Mouse (Mus musculus) heart, embryonic 14.5 days (tissue): ENCODE results near the gene Arhgap30. TPM values are rescaled to one million over a fixed set of nuclear protein-coding genes. Genes with fewer than 3 reads are reported as not detected.
A peak's percentile ranks its signal among the peaks of the same experiment; 100 is the strongest.

Source experiments
- ATAC-seq: fragments of 200-750 bp; cut with Nextera tagmentation; 2 replicates; pipeline ENCODE4 v1.8.0; 2017; ENCODE audit warnings: low read depth, moderate TSS enrichment; ENCODE audit not compliant: insufficient number of reproducible peaks, insufficient read depth, low FRiP score
- H3K27ac ChIP-seq, 2 experiments: fragments of 200-500 bp in 1 of 2; fragments of 300-500 bp in 1 of 2; sonication (generic) in 1 of 2; replicated peaks in 1 of 2; 2 replicates each; pipeline ENCODE4 v1.5.1; 2012 to 2014; ENCODE audit warnings: low read depth in 2 of 2, low read length in 2 of 2, control low read depth in 1 of 2, mild to moderate bottlenecking in 1 of 2, mixed read lengths in 1 of 2; ENCODE audit not compliant: control insufficient read depth in 1 of 2, insufficient read depth in 1 of 2
- H3K27me3 ChIP-seq: fragments of 300-500 bp; sonication (generic); 2 replicates; pipeline ENCODE4 v1.6.1; 2014; ENCODE audit warnings: mild to moderate bottlenecking, low read length, control low read depth; ENCODE audit not compliant: control insufficient read depth, insufficient read depth
- H3K36me3 ChIP-seq: fragments of 300-500 bp; sonication (generic); 2 replicates; pipeline ENCODE4 v1.6.1; 2014; ENCODE audit warnings: mild to moderate bottlenecking, control low read depth, low read length, mixed read lengths; ENCODE audit not compliant: control insufficient read depth, insufficient read depth
- H3K4me1 ChIP-seq, 2 experiments: fragments of 200-500 bp in 1 of 2; fragments of 300-500 bp in 1 of 2; sonication (generic) in 1 of 2; 2 replicates each; pipeline ENCODE4 v1.6.1; 2012 to 2014; ENCODE audit warnings: low read length in 2 of 2, control low read depth in 1 of 2, mixed read lengths in 1 of 2; ENCODE audit not compliant: control insufficient read depth in 2 of 2, insufficient read depth in 2 of 2
- H3K4me2 ChIP-seq: fragments of 300-500 bp; sonication (generic); 2 replicates; pipeline ENCODE4 v1.6.1; 2014; ENCODE audit warnings: mild to moderate bottlenecking, low read length
- H3K4me3 ChIP-seq, 2 experiments: fragments of 200-500 bp in 1 of 2; fragments of 300-500 bp in 1 of 2; sonication (generic) in 1 of 2; 2 replicates each; pipeline ENCODE4 v1.5.1; 2012 to 2014; ENCODE audit warnings: low read length in 2 of 2, mild to moderate bottlenecking in 2 of 2, control low read depth in 1 of 2, low read depth in 1 of 2, moderate library complexity in 1 of 2; ENCODE audit not compliant: control insufficient read depth in 1 of 2, insufficient read depth in 1 of 2
- H3K9ac ChIP-seq: fragments of 300-500 bp; sonication (generic); 2 replicates; pipeline ENCODE4 v1.6.1; 2014; ENCODE audit warnings: mild to moderate bottlenecking, low read length
- H3K9me3 ChIP-seq: fragments of 300-500 bp; sonication (generic); 2 replicates; pipeline ENCODE4 v1.6.1; 2016; ENCODE audit warnings: low read length, control low read depth; ENCODE audit not compliant: control insufficient read depth
- WGBS: fragments of 180-500 bp; shearing (Covaris S2); extraction: QIAGEN DNeasy Blood & Tissue Kit; methylation state at CpG from one replicate; pipeline ENCODE4 v1.1.7; 2014; 5-methylcytosine and 5-hydroxymethylcytosine counted together
- polyA plus RNA-seq: library from polyadenylated mRNA; unstranded; fragments of >200 nt; fragmentation: Nextera tagmentation; extraction: Ambion mirVana; gene quantifications from 2 replicates; pipeline ENCODE4 v1.2.1, GENCODE M21; 2014

The Arhgap30 gene
- polyA plus RNA-seq, 1 experiment from 2014 or later, result 0.54 TPM

GRCm38 (mm10) chr1:171413608-171414007 is 24.9 kb downstream of the Arhgap30 start:
- no peak for ATAC-seq
- H3K27me3 ChIP-seq, result no peaks in the 10 kb centered on the region
- no peak overlapping the region for H3K27ac ChIP-seq
- H3K4me3 ChIP-seq, result no peak overlapping the region
- H3K36me3 ChIP-seq, result peaks cover 43% of the 10 kb centered on the region
- H3K4me1 ChIP-seq, result peaks cover 2 to 7% of the 10 kb centered on the region in 2 experiments; a peak in 3 of 4 replicates
- no peak overlapping the region for H3K4me2 ChIP-seq
- H3K9me3 ChIP-seq, result no peaks in the 10 kb centered on the region
- WGBS, result 70% methylated on average over 8 of the region's 8 CpGs
- no peak overlapping the region for H3K9ac ChIP-seq

- Histone ChIP-seq H3K4me1 (peaks cover 0 to 2% of the 10 kb centered on the region in 2 experiments; a peak in 1 of 4 replicates), H3K27ac (no peak within 1 kb of the TSS), H3K4me3 (no peak within 1 kb of the TSS), H3K36me3 (peaks cover 67% of the 10 kb centered on the region), H3K4me2 (no peak within 1 kb of the TSS), H3K27me3 (no peaks in the 10 kb centered on the region), H3K9me3 (no peaks in the 10 kb centered on the region), H3K9ac (no peak within 1 kb of the TSS)
- WGBS, result 93% methylated on average over 5 of the region's 5 CpGs
- ATAC-seq, result no peak
These were observed 29.9 kb downstream of the Arhgap30 start, which contains the start of gene Tstd1 for GRCm38 (mm10) chr1:171418660-171419059. Tstd1 (plus strand) TSS chr1:171418872.

GRCm38 (mm10) chr1:171419291-171419882 is 30.6 kb downstream of the Arhgap30 start:
- no peak for ATAC-seq
- H3K9ac ChIP-seq, result no peak overlapping the region
- peaks cover 66% of the 10 kb centered on the region for H3K36me3 ChIP-seq
- no peak overlapping the region for H3K4me2 ChIP-seq
- no peaks in the 10 kb centered on the region for H3K9me3 ChIP-seq
- no peaks in the 10 kb centered on the region for H3K27me3 ChIP-seq
- H3K27ac ChIP-seq, result no peak overlapping the region
- H3K4me1 ChIP-seq, result peaks cover 0 to 2% of the 10 kb centered on the region in 2 experiments; a peak in 1 of 4 replicates
- H3K4me3 ChIP-seq, result no peak overlapping the region
- WGBS, result 77% methylated on average over 12 of the region's 12 CpGs

- H3K27me3 ChIP-seq, result no peaks in the 10 kb centered on the region
- no peak overlapping the region for H3K27ac ChIP-seq
- no peak overlapping the region for H3K4me3 ChIP-seq
- ATAC-seq, result no peak
- peaks cover 60% of the 10 kb centered on the region for H3K36me3 ChIP-seq
- no peak overlapping the region for H3K9ac ChIP-seq
- H3K4me1 ChIP-seq, result peaks cover 2 to 4% of the 10 kb centered on the region in 2 experiments; a peak in 2 of 4 replicates
- H3K4me2 ChIP-seq, result no peak overlapping the region
- H3K9me3 ChIP-seq, result no peaks in the 10 kb centered on the region
- 85% methylated on average over 5 of the region's 5 CpGs for WGBS
These were observed 31.2 kb downstream of the Arhgap30 start for GRCm38 (mm10) chr1:171419905-171420304.

- ATAC-seq, result no peak
- Histone ChIP-seq H3K4me3 (no peak overlapping the region), H3K27ac (no peak overlapping the region)
These were observed 33.8 kb downstream of the Arhgap30 start for GRCm38 (mm10) chr1:171422504-171423095.

GRCm38 (mm10) chr1:171424638-171425037 is 35.9 kb downstream of the Arhgap30 start:
- 28% methylated on average over 5 of the region's 5 CpGs for WGBS
- Histone ChIP-seq H3K4me1 (peaks cover 5 to 10% of the 10 kb centered on the region in 2 experiments; a peak in 2 of 4 replicates), H3K9me3 (0 out of 2 replicates have a peak, but pooled peaks cover 2% of the 10 kb centered on the region), H3K9ac (no peak overlapping the region), H3K27ac (peak overlapping the region; percentile 49 to 57), H3K27me3 (no peaks in the 10 kb centered on the region), H3K36me3 (peaks cover 13% of the 10 kb centered on the region), H3K4me2 (no peak overlapping the region), H3K4me3 (no peak overlapping the region)
- no peak for ATAC-seq

More at GRCm38 (mm10) chr1:171422504-171423095, 33.8 kb downstream of the Arhgap30 start:
- H3K36me3 ChIP-seq, result peaks cover 34% of the 10 kb centered on the region
- no peaks in the 10 kb centered on the region for H3K27me3 ChIP-seq
- peaks cover 5 to 10% of the 10 kb centered on the region in 2 experiments; a peak in 2 of 4 replicates for H3K4me1 ChIP-seq
- no peak overlapping the region for H3K9ac ChIP-seq
- no peak overlapping the region for H3K4me2 ChIP-seq
- no peaks in the 10 kb centered on the region for H3K9me3 ChIP-seq
- WGBS, result 71% methylated on average over 8 of the region's 8 CpGs

GRCm38 (mm10) chr1:171425126-171425525 is 36.4 kb downstream of the Arhgap30 start:
- Histone ChIP-seq H3K4me1 (peaks cover 5 to 10% of the 10 kb centered on the region in 2 experiments; a peak in 2 of 4 replicates), H3K36me3 (peaks cover 8% of the 10 kb centered on the region; the same call in 1 of the 2 replicates), H3K4me2 (0 out of 2 replicates have a peak overlapping the region, but pooled peaks have one; percentile 7), H3K27ac (peak overlapping the region; percentile 49 to 57), H3K9ac (no peak overlapping the region), H3K9me3 (0 out of 2 replicates have a peak, but pooled peaks cover 2% of the 10 kb centered on the region), H3K27me3 (no peaks in the 10 kb centered on the region), H3K4me3 (no peak overlapping the region)
- ATAC-seq, result no peak; the same call in 1 of the 2 replicates
- 22% methylated on average over 4 of the region's 4 CpGs for WGBS
